Mouse (Mus musculus): ENCODE measurements at regions not wholly inside any gene's neighbourhood (a gene's known extent, or its start where the extent isn't known, plus 50 kb on each side); places are given as distances from the start of the nearest gene placed in this dataset.

GRCm38 (mm10) chr10:105125736-105126135, 448.5 kb downstream of the Tmtc2 start:
- DNase-seq (ENCODE audit: low read depth, low spot score), result no peak

GRCm38 (mm10) chr10:105120229-105120628, 454.0 kb downstream of the Tmtc2 start:
- DNase-seq (ENCODE audit: low read depth, low spot score), result no peak

GRCm38 (mm10) chr10:105116138-105116537, 458.1 kb downstream of the Tmtc2 start:
- no peak for DNase-seq (ENCODE audit: low read depth, low spot score)

- DNase-seq (ENCODE audit: low read depth, low spot score), result no peak
These were observed 459.3 kb downstream of the Tmtc2 start for GRCm38 (mm10) chr10:105114927-105115326.

- no peak for DNase-seq (ENCODE audit: low read depth, low spot score)
These were observed 464.0 kb downstream of the Tmtc2 start for GRCm38 (mm10) chr10:105110247-105110646.

GRCm38 (mm10) chr10:105097045-105097331, 477.3 kb downstream of the Tmtc2 start:
- DNase-seq (ENCODE audit: low read depth, low spot score), result no peak

- no peak for DNase-seq (ENCODE audit: low read depth, low spot score)
These were observed 477.8 kb downstream of the Tmtc2 start for GRCm38 (mm10) chr10:105096323-105097044.

GRCm38 (mm10) chr10:105095800-105096199, 478.5 kb downstream of the Tmtc2 start:
- no peak for DNase-seq (ENCODE audit: low read depth, low spot score)

GRCm38 (mm10) chr10:105076892-105077291, 497.4 kb downstream of the Tmtc2 start:
- peak; percentile 8 for DNase-seq (ENCODE audit: low read depth, low spot score)

GRCm38 (mm10) chr10:105034711-105035386, 539.4 kb downstream of the Tmtc2 start:
- peak; percentile 69 for DNase-seq (ENCODE audit: low read depth, low spot score)

GRCm38 (mm10) chr10:105020471-105021120, 553.7 kb downstream of the Tmtc2 start:
- no peak for DNase-seq (ENCODE audit: low read depth, low spot score)

- DNase-seq (ENCODE audit: low read depth, low spot score), result no peak
These were observed 554.3 kb downstream of the Tmtc2 start for GRCm38 (mm10) chr10:105019774-105020470.
